Mouse (Mus musculus): ENCODE results near the gene Ksr2.
"Not testable (repeated sequence)": the region's sequence is repeated elsewhere in the genome, so short reads cannot be mapped to it uniquely, and the experiment has no call there.

Gene Ksr2

DNA sequence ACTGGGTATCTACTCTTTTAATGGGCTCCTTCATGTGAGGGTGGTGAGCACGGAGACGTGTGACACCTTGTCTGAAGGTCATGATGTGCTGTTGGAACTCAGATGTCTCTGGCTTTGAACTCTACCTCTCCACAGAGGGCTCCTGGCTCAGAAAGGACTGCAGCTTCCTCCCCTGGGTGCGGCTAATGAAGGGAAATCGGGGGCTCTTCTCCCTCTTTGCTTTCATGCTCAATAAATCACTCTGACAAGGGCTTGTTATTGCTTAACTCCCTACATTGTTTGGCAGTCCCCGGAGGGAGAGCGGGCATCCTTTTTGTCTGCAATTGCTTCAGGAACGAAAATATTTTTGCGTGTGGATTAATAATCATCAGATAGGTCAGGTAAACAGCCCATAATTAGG, 127.9 kb downstream of the Ksr2 start:
- DNase-seq, result no peak

DNA sequence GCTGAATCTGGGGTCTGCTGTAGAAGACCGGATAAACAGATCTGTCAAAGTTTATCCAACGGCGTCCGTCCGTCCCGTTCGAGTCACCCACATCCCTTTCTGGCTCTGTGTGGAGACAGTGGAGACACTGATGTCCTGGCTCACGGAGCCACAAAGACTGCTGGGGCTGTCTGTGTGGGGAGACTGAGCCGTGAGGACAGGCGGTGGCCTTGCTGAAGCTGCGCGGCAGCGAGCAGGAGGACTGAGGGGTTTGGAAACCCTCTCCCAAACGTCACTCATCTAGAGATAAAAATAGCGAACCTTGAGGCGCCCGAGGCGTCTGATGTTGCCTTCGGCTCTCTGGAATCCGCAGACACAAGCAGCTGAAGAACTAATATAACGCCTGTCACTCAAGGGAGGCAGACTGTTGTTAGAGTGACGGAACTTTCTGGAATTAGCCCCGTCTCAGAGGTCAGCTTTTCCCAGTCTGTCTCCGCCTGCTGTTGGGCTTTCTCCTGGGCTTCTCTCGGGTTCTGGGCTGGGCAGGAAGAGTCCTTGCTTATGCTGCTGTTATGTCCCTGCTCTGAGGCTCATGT, 133.0 kb downstream of the Ksr2 start:
- peak; percentile 47 for DNase-seq

DNA sequence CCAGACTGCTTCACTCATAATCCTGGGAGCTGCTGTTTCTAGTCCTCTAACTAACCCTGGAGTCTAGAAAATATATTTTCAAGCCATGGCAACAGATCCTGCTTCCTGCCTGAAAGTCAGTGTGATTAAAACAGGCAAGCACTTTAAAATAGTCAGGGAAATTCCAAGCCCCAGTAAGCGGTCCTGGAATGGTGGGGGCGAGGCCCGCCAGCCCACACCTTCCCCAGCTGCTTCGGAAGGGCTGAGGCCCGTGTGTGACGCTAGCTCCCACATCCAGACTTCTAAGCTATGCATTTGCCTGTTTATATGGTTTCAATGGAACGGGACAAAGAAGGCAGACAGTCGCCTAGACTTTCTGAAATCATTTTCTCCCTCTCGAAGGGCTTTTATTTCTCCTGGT, 137.2 kb downstream of the Ksr2 start:
- no peak for DNase-seq

DNA sequence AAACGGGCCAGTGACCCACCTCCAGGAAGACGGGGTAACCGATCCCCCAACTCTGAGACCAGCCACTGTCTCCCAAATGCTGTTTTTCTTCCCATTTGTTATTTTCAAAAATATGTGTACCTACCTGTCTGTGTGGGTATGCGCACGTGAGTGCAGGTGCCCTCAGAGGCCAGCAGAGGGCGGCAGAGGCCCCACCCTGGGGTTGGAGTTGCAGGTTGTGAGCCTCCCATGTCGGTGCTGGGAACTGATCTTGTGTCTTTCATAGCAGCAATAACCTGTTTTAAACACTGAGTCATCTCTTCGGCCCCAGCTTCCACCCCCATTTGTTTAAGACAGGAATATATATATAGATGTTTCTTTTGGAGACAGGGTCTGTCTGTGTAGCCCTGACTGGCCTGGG, 138.3 kb downstream of the Ksr2 start:
- no peak for DNase-seq

DNA sequence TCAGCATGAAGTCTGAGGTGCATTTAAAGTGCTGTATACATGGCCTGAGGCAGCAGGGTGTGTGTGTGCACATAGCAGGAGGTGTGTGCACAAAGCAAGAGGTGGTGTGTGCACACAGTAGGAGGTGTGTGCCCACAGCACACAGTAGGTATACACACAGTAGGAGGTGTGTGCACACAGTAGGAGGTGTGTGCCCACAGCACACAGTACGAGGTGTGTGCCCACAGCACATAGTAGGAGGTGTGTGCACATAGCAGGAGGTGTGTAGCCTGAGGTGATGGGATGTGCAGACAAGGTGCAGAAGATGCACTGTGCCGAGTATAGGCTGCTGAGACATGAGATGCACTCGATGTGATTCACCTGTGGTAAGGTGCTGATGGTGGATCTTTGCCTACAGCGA, 140.7 kb downstream of the Ksr2 start:
- DNase-seq, result no peak

DNA sequence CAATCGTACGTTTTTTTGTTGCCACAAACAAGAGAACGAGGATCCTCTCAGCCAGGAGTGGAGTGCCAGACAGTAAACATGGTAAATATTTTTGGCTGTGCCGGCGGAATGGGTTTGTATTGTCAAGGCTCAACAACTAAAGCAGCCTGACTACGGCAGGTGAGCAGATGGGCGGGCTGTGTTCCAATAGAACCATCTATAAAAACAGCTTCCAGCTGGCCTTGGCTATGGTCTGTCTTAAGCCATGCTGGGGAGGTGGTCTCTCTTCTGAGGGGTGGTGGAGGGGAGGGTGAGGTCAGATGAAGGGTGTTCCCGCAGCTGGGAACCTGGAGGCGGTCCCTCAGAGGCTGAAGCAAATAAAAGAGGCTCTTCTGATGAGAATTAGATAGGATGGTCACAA, 142.8 kb downstream of the Ksr2 start:
- DNase-seq, result no peak

DNA sequence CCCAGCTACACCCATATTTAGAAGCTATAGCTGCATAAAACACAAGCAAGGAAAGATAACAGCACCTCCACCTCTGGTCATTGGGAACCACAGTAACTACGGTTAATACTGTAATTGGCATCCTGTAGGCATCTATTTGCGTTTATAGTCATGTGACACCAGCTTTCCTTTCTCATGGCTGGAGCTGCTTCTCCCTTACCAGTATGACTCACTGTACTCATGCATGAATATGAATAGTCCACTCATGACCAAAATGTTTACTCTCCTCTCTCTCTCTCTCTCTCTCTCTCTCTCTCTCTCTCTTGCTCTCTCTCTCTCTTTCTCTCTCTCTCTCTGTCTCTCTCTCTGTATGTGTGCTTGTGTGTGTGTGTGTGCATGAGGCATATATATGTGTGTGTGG, 147.3 kb downstream of the Ksr2 start:
- DNase-seq, result no peak

DNA sequence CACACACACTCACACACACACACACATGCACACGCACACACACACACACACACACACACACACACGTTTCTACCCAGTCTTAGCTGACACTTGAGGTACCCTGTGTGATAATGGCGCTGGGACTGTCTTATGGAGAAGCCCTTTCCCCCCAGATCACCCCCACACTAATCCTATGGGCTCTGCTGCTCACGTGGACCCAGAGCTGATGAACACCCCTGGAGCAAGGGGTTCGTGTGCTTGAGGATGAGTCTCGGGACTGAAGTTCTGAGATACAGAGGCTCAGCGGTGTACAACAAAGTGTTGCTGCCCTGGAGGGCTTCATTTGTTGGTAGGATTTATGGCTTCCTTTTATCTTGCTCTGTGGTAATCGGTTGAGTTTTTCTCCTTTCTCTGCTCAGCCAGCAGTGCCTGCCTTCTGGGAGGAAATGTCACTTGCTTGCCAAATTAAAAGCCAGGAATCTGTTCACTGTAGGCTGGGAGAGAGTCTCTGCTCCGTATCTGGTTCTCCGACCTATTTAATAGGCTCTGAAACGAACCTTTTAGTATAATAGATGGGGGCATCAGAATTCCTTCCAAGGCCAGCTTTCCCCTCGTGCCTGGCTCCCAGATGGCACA, 152.4 kb downstream of the Ksr2 start:
- no peak for DNase-seq

DNA sequence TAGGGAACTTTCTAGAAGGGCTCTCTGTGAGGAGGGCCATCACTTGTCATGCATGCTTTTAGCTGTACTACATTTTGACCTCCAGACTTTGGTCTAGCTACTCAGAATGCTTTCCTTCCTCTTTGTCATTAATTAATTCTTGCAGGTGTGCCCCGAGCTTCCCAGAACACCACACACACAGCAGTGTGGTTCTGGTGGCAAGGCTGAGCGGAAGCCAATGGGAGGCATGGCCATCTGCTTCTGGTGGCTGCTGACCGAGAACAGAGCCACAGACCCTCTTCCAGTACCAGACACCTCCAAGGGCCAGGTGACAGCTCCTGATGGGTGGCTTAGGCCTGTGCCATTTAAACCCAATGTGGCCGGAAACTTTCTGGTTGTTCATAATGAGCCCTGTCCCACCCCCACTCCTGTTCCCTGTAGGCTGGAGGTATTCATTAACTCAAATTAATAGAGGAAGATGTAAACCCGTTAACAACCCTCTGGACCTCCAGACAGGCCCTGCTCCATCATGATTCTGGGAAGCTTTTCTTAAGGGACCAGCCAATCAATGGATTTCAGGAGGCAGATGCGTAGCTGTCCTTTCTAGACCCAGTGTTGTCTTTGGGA, 155.5 kb downstream of the Ksr2 start:
- no peak for DNase-seq

DNA sequence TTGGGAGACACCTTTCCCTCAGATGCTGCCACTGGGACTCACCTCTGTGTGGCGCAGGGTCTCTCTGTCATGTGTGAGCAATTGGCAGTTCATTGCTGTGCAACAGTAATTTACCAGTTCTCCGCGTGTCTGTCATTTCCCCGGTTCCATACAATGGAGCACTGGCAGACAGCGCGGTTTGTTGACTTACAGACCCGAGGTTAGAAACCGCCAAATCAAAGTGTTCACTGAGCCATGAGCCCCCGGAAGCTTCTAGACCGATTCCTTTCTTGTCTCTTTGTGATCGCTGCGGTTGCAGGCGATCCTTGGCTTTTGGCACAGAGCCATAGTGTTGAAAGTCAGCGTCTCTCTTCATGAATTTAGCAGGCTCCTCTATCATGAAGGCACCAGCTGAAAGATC, 158.6 kb downstream of the Ksr2 start:
- peak; percentile 16 for DNase-seq

DNA sequence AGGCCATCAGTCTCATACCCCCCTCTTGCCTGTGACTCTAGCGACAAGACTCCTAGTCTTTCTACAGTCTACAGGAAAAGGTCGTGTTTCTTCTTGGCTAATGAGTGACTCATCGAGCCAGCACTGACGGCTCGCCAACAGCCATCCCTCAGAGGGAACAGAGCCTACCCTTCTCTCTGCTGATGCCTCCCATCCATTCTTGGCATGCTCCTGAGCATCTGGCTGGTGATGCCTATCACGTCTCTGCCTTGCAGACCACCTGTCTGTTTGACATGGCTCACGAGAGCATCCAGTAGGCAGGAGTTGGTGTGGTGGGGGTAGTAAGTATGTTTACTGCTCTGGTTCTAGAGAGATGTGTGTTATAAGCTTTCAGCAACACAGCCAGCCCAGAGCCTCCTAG, 161.1 kb downstream of the Ksr2 start:
- no peak for DNase-seq

DNA sequence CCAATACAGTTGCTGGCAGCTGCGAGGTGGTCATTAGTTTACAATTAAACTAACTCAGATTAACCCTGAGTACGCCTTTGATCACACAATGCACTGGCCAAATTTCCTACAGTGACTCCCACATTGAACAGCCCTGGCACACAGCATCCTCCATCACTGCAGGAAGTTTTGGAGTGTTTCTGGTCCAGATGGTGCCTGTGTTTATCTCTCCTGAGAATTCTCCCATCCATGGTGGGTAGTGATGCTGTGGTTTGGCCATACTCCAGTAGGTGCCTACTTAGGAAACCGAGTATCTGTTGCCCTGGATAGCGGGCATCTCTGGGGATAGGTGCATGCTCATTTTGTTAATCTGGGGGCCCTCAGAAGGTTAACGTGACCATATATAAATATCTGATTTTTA, 163.8 kb downstream of the Ksr2 start:
- DNase-seq, result no peak

DNA sequence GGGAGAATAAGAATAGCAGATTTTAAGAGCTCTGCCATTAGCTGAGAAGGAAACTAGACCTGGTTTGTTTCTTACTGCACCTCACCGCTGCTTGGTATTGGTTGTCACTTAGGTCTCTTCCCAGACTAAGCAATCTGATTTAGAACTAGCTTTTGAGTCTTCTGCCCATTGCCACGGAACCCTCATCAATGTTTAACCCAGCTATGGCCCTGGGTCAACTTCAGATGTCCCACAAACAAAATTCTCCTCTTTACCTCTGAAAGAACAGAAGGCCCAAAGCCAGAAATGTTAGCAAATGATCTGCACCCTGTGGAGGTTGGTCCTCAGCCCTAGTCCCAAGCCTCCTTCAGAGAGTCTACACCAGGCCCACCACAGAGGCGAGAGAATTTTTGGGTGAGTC, 167.9 kb downstream of the Ksr2 start:
- DNase-seq, result no peak

DNA sequence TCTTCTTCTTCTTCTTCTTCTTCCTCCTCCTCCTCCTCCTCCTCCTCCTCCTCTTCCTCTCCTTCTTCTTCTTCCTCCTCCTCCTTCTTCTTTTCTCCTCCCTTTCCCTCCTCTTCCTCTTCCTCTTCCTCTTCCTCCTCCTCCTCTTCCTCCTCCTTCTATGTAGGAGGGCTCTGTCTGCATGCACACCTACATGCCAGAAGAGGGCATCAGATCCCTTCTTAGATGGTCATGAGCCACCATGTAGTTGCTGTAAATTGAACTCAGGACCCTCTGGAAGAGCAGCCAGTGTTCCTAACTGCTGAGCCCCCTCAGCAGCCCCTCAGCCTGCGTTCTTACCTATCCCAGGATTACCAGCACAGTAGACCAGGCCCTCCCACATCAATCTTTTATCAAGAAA, 170.6 kb downstream of the Ksr2 start:
- DNase-seq, result no peak

DNA sequence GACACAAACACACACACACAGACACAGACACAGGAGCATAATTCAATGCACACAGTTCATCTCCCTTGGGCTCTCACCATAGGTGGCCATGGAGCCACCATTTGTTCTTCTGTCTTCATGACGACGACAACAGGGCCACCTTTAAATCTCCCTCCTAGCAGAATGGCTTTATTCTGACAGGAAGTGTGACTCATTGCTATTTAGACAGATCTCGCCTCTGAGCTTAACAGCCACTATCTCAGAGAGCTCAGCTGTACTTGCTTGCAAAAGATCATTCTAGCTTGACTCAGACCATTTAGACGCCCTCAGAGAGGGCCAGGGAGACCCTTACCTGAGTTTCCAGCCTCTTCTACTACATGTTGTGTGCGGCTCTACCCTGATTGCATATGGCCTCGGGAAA, 175.5 kb downstream of the Ksr2 start:
- DNase-seq, result no peak

DNA sequence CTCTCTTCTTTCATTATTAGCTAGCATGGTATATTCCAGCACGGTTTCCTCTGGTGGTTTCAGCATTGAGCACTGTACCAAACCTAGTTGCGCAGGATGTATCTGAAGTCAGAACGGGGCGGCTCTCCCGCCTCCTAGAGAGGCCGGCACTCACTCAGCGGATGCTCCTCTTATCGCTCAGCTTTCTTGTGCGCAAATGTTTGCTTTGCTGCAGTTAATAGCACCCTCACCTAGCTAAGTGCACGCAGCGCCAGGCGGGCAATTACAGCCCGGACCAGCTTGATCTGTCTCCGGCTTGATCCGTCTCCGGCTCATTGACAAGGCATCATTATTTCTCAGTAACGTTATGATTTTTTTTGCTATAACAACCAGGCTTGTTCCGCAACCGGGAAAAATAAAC, 179.5 kb downstream of the Ksr2 start:
- DNase-seq, result no peak

DNA sequence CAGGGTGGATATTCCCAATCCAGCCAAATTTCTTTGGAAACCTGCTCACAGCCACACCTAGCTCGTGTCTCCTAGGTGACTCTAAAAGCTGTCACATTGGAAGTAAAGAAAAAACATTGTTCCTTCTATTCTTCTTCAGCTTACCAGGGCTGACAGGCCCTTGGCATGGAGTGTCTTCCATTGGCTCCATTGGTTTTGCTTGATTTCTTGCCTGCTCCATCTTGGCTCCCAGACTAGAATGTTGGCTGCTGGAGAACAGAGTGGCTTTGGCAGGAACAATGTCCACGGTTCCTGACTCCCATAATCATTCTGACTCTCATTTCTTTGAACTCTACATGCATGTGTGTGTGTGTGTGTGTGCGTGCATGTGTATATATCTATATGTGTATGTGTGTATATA, 183.0 kb downstream of the Ksr2 start:
- no peak for DNase-seq

DNA sequence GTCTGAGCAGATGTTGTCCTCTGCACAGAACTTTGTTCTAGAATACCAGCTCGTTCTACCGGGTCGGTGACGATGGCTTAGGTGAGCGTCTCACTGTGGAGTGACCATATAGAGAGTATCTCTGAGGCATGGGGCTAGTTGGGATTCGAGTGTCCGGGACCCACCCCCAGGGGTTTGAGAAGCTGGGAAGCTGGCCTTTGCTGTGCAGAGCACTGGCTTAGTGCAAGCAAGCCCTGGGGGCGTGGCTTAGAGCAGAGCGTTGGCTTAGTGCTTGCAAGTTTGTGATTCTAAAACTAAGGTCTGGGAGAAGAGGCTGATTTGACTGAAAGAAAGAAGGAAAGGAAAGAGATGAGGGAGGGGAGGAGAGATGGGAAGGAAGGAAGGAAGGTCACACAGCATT, 188.2 kb downstream of the Ksr2 start:
- no peak for DNase-seq

DNA sequence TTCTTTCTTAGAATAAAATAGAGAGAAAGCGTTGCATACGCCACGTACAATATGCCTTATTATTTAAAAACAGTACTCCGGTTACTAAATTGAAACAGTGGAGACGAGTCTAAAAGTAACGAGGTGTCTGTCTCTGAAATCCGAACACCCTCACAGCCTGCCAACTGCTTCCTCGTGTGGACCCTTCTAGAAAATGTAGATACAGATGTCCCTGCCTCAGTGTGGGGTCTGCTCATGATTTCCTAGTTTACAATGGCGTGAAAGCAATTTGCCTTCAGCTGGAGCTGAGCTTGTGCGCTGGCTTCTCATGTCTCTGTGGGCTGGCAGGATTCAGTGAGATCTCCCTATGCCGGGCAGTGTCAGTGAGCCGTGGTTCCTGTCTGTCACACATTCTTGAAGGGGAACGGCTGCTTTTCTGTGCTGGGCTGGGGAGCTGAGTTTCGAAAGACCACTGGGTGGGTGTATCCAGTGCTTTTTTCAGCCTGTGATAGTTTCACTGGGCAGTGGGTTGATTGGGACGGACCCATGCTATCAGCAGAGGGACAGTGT, 194.0 kb downstream of the Ksr2 start:
- peak; percentile 32 for DNase-seq

DNA sequence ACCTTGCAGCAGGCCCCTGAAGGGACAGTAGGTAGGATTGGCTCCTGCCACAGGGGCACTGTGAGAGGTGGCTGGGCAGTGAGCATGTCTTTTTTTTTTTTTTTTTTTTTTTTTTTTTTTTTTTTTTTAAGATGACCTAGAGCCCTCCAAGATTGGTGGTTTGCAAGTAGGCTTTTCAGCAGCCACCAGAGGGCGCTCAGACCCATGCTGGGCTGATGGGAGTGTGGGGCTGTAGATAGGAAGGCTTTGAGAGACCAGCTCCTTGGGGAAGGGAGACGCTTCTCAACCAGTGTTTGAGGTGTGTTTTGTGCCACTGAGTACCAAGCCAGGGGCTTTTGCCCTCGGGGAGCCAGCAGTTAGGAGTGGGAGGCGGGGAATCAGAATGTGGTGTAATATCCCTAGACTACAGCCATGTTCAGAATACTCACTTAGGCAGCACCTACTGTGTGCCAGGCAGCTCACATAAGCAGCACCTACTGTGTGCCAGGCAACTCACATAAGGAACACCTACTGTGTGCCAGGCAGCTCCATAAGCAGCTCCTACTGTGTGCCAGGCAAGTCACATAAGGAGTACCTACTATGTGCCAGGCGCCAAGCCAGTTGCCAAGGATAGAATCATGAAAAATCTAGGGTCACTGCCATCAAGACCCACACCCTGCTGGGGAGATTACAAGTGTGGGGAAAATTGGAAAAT, 200.7 kb downstream of the Ksr2 start:
- peak; percentile 80 for DNase-seq

DNA sequence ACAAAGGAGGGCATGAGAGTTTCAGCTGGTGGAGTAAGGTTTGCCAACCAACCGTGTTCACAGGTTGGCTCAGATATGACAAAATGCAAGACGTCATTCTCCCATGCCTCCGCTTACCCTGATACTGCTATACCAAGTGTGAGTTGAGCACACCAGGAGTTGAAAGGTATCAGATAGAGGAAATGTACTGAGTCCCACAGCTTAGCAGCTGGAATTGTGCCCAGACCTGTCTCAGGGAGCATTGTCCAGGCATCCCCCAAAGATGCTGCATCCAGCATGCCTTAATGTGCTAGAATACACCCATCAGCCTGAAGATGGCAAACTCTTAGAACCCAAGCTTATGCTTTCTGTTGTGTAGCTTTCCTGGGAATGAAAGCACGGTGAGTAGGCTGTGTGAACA, 206.5 kb downstream of the Ksr2 start:
- no peak for DNase-seq

DNA sequence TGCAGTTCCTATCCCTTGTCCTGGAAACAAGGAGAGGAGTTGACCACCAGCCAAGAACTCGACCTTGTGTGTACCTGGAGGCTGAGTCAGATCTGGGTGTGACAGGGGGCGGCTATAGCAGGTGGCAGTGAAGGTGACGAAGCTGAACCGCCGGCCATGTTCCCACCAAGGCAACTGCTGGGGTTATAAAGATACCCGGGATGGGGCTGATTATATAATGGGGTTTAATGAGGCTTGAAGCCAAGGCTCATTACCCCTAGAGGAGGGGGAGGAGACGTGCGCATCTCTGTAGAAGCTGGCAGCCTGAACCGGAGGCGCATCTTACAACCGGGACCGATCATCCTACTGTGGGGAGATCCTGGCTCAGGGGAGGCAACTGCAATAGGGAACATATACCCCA, 208.4 kb downstream of the Ksr2 start:
- no peak for DNase-seq

DNA sequence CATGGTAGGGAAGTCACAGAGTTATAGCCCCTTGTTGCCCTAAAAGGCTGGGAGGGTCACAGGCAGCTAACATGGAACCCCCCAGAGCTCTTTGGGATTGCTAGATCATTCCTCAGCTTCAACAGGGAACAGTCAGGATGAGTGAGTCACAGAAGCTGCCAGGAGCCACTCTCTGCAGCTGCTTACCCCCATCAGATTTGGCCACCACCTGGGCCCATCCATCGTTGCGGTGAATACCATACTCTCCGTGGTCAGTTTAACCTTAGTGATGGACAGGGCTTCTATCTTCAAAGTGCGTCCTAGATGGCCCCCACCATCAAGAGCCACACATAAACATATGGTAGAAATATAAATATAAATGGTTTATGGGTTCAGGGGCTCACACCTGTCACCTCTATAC, 209.4 kb downstream of the Ksr2 start:
- not testable (repeated sequence) for DNase-seq

DNA sequence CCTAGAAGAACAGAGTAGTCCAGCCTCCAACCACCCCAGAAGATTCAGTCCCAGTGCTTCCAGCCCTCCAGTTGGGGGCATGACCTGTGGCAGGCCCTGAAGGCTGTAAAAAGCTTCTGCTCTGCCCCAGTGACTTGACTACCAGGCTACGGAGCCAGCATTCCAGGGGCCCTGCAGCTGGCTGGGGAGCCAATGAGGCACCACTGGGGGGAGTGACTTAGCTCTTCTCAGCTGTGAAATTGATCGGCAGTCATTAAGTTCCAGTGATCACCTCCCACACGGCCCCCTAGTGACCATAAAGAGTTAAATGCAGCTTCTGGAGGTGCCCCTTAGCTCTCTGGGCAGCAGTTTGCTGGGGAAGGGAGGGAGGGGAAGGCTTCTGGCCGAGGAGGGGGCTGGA, 213.1 kb downstream of the Ksr2 start:
- no peak for DNase-seq

Data from lung, postnatal 10 days (tissue).